ENCODE assay signal across 19 mouse cellular contexts in the genomic region with DNA sequence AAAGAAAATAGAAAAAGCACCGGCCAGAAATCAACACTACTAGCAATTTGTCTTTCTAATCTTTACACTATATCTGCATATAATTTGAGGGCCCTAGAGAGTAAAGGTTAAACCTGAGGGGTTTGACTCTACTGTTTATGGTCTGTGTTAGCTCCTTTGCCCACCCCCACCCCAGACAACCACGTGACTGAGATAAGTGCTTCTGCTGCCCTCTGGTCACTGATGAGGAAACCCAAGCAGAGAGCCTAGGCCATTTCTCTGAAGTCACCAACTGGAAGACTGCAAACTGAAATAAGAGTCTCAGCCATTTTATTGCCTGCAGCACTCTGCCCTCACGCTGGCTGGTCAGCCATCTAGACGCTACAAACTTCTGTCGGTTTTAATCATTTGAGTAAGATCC. TPM values are rescaled to one million over a fixed set of nuclear protein-coding genes. Genes with fewer than 3 reads are reported as not detected.
"Had no signal": no experiment of that assay in that cellular context is flagged by ENCODE, and none has a peak within 500 bp of the region (broad histone marks: within the 10 kb centered on the region; RNA-seq: fewer than 3 reads in every experiment).

No protein-coding gene starts in this region.

- DNase-seq: layer of hippocampus, adult 9-11 months; layer of hippocampus, postnatal 36 days; liver, embryonic 13.5 days; lung, adult 18-20 months; lung, postnatal 36 days; thymus, adult 18-20 months; thymus, postnatal 14 days had no signal

- H3K4me2 ChIP-seq: limb, embryonic 15.5 days; midbrain, embryonic 15.5 days; neural tube, embryonic 12.5 days had no signal

- H3K27me3 ChIP-seq: limb, embryonic 15.5 days; midbrain, embryonic 15.5 days had no signal

- H3K9me3 ChIP-seq: limb, embryonic 15.5 days; liver, embryonic 13.5 days; midbrain, embryonic 15.5 days; neural tube, embryonic 12.5 days had no signal

- H3K36me3 ChIP-seq: limb, embryonic 15.5 days; liver, embryonic 13.5 days; midbrain, embryonic 15.5 days; neural tube, embryonic 12.5 days had no signal

- H3K4me3 ChIP-seq: limb, embryonic 15.5 days; liver, embryonic 13.5 days; midbrain, embryonic 15.5 days; neural tube, embryonic 12.5 days had no signal

- ATAC-seq: inflammation-experienced regulatory T-cells, adult 6 months; midbrain, embryonic 15.5 days had no signal

- H3K9ac ChIP-seq: limb, embryonic 15.5 days; liver, embryonic 13.5 days; midbrain, embryonic 15.5 days; neural tube, embryonic 12.5 days had no signal

- H3K27ac ChIP-seq: limb, embryonic 15.5 days; liver, embryonic 13.5 days; midbrain, embryonic 15.5 days; neural tube, embryonic 12.5 days had no signal

RNA-seq across cellular contexts. Expression of gene Noto, which starts 45.8 kb away (rescaled TPM):
- total RNA-seq: layer of hippocampus, adult 18-20 months; layer of hippocampus, postnatal 36 days; left cerebral cortex, adult 8-10 months; left cerebral cortex, postnatal 25 days; megakaryocyte progenitor cell, adult 5-6 weeks; monocyte, adult 5-6 weeks; neutrophil, adult 5-6 weeks had no signal
- polyA plus RNA-seq: limb, embryonic 11.5 days; limb, embryonic 15.5 days; liver, embryonic 13.5 days; midbrain, embryonic 15.5 days; neural tube, embryonic 12.5 days; stomach, embryonic 14.5 days had no signal
